Mouse (Mus musculus): ENCODE results near the gene Edrf1. TPM values are rescaled to one million over a fixed set of nuclear protein-coding genes. Genes with fewer than 3 reads are reported as not detected.
"Not testable (repeated sequence)": the region's sequence is repeated elsewhere in the genome, so short reads cannot be mapped to it uniquely, and the experiment has no call there.

Edrf1 gene
- total and polyA plus RNA-seq, 3 experiments, result 6.2 to 61.4 (median 36.3) TPM

DNA sequence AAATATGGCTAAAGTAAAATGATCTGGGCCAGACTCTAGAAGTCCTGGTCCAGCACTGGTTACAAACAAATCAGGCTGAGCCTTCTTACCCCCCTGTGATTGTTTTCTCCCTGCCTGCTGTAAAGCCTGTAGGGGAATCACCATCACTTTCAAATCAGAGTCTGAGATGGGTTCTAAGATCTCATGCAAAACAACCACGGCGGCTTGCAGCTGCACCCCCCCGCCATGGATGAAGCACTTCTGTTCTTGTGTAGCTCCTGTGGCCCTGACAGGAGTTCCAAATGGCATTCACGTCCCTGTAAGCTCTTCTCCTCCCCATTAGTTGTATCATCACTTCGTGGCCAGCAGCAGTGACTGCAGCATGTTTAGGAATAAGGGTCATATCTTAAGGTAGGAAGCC, 46.3 kb downstream of the Edrf1 start:
- H3K4me1 ChIP-seq (ENCODE audit: insufficient read depth, low read depth, low read length), result peaks cover 3% of the 10 kb centered on the region
- peaks cover 26% of the 10 kb centered on the region for H3K9me3 ChIP-seq (replicated peaks)
- TF ChIP-seq GATA2 (IDR thresholded peaks at IDR 0.05; ENCODE audit: borderline replicate concordance, low read depth, low read length), result no peak
- H3K36me3 ChIP-seq (replicated peaks), result peaks cover 33% of the 10 kb centered on the region
- ATAC-seq (ENCODE audit: extremely low read depth, insufficient number of reproducible peaks, low FRiP score, poor library complexity, severe bottlenecking) (no peak), DNase-seq (ENCODE audit: low spot score) (no peak)
- peaks cover 9% of the 10 kb centered on the region; the same call in 1 of the 2 replicates for H3K27me3 ChIP-seq (ENCODE audit: insufficient read depth, low read length)
- H3K4me3 ChIP-seq (ENCODE audit: low read depth, low read length), result no peak overlapping the region

- DNase-seq (ENCODE audit: low spot score) (no peak), ATAC-seq (ENCODE audit: extremely low read depth, insufficient number of reproducible peaks, low FRiP score, poor library complexity, severe bottlenecking) (0 out of 2 replicates have a peak, but pooled peaks have one; percentile 4)
- Histone ChIP-seq H3K27me3 (ENCODE audit: insufficient read depth, low read length) (peaks cover 9% of the 10 kb centered on the region; the same call in 1 of the 2 replicates), H3K4me1 (ENCODE audit: insufficient read depth, low read depth, low read length) (peaks cover 3% of the 10 kb centered on the region), H3K4me3 (ENCODE audit: low read depth, low read length) (no peak overlapping the region), H3K36me3 (replicated peaks) (peaks cover 38% of the 10 kb centered on the region), H3K9me3 (replicated peaks) (peaks cover 31% of the 10 kb centered on the region)
- TF ChIP-seq TAL1 (conservative IDR thresholded peaks at IDR 0.05; ENCODE audit: low read depth, low read length) (no peak), CTCF (IDR thresholded peaks at IDR 0.05; ENCODE audit: low read depth, low read length) (peak; percentile 50), POLR2AphosphoS5 (IDR thresholded peaks at IDR 0.05; ENCODE audit: insufficient replicate concordance, low read depth, low read length) (no peak)
Measured at GRCm38 (mm10) chr7:133684110-133684509, 46.8 kb downstream of the Edrf1 start.

- DNase-seq (ENCODE audit: low spot score), result no peak
- ATAC-seq (ENCODE audit: extremely low read depth, insufficient number of reproducible peaks, low FRiP score, poor library complexity, severe bottlenecking), result no peak
- H3K27me3 ChIP-seq (ENCODE audit: insufficient read depth, low read length), result peaks cover 7% of the 10 kb centered on the region; the same call in 1 of the 2 replicates
- H3K36me3 ChIP-seq (replicated peaks), result peaks cover 44% of the 10 kb centered on the region
- H3K9me3 ChIP-seq (replicated peaks), result peaks cover 37% of the 10 kb centered on the region
- H3K4me3 ChIP-seq (ENCODE audit: low read depth, low read length), result no peak overlapping the region
- H3K4me1 ChIP-seq (ENCODE audit: insufficient read depth, low read depth, low read length), result peaks cover 3% of the 10 kb centered on the region
- TF ChIP-seq CTCF (IDR thresholded peaks at IDR 0.05; ENCODE audit: low read depth, low read length) (no peak), TAL1 (conservative IDR thresholded peaks at IDR 0.05; ENCODE audit: low read depth, low read length) (no peak)
Measured at GRCm38 (mm10) chr7:133684701-133685100, 47.4 kb downstream of the Edrf1 start.

DNA sequence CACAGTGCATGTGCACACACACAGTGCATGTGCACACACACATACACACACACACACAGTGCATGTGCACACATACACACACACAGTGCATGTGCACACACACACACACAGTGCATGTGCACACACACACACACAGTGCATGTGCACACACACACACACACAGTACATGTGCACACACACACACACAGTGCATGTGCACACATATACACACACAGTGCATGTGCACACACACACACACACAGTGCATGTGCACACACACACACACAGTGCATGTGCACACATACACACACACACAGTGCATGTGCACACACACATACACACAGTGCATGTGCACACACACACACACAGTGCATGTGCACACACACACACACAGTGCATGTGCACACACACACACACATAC, 48.3 kb downstream of the Edrf1 start:
- not testable (repeated sequence) for H3K4me1 ChIP-seq (ENCODE audit: insufficient read depth, low read depth, low read length); ATAC-seq (ENCODE audit: extremely low read depth, insufficient number of reproducible peaks, low FRiP score, poor library complexity, severe bottlenecking); H3K27me3 ChIP-seq (ENCODE audit: insufficient read depth, low read length); DNase-seq (ENCODE audit: low spot score)
- TF ChIP-seq POLR2AphosphoS5 (IDR thresholded peaks at IDR 0.05; ENCODE audit: insufficient replicate concordance, low read depth, low read length), result peak; percentile 75; the same call in 1 of the 2 replicates
- peaks cover 42% of the 10 kb centered on the region for H3K9me3 ChIP-seq (replicated peaks)
- peak overlapping the region; percentile 34; the same call in 1 of the 2 replicates for H3K4me3 ChIP-seq (ENCODE audit: low read depth, low read length)
- peaks cover 54% of the 10 kb centered on the region for H3K36me3 ChIP-seq (replicated peaks)

DNA sequence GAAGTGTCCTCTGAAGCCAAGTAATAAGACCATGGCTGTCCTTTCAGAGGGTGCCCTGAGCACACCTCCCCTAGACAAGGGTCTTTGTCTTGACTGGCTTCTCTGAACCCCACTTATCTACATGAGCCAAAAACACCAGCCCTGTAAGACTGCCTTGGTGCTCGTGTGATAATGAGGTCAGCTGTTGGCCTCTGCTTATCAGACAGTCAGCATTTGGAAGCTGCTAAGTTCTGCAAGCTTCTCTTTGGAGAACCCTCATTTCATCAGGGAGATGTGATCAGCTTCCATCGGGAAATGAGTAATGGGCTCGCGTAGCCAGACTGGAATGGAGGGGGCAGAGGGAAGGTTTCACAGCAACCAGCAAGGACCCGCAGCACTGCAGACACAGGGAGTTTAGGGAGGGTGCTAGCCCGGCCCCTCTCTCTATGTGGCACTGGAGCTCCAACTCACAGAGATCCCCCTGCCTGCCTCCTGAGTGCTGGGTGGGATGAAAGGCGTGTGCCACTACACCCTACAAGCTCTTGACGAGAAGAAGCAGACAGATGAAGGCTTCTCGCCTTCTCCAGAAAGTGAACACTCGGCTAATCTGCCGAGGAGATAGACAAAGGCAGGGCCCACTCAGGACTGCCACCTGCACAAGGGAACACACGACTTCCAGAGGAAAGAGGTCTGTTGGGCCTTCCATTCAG, 60.8 kb downstream of the Edrf1 start:
- peak; percentile 93 for TF ChIP-seq TAL1 (conservative IDR thresholded peaks at IDR 0.05; ENCODE audit: low read depth, low read length)
- TF ChIP-seq POLR2AphosphoS5 (IDR thresholded peaks at IDR 0.05; ENCODE audit: insufficient replicate concordance, low read depth, low read length), result no peak
- 0 out of 2 replicates have a peak, but pooled peaks have one; percentile 21 for TF ChIP-seq GATA2 (IDR thresholded peaks at IDR 0.05; ENCODE audit: borderline replicate concordance, low read depth, low read length)
- TF ChIP-seq CTCF (IDR thresholded peaks at IDR 0.05; ENCODE audit: low read depth, low read length), result no peak
- no peaks in the 10 kb centered on the region for H3K9me3 ChIP-seq (replicated peaks)
- H3K4me1 ChIP-seq (ENCODE audit: insufficient read depth, low read depth, low read length), result peaks cover 75% of the 10 kb centered on the region
- H3K4me3 ChIP-seq (ENCODE audit: low read depth, low read length), result peak overlapping the region; percentile 60; the same call in 1 of the 2 replicates
- no peaks in the 10 kb centered on the region for H3K27me3 ChIP-seq (ENCODE audit: insufficient read depth, low read length)
- DNase-seq (ENCODE audit: low spot score) (peak; percentile 79), ATAC-seq (ENCODE audit: extremely low read depth, insufficient number of reproducible peaks, low FRiP score, poor library complexity, severe bottlenecking) (peak; percentile 83)
- peaks cover 62% of the 10 kb centered on the region for H3K36me3 ChIP-seq (replicated peaks)

DNA sequence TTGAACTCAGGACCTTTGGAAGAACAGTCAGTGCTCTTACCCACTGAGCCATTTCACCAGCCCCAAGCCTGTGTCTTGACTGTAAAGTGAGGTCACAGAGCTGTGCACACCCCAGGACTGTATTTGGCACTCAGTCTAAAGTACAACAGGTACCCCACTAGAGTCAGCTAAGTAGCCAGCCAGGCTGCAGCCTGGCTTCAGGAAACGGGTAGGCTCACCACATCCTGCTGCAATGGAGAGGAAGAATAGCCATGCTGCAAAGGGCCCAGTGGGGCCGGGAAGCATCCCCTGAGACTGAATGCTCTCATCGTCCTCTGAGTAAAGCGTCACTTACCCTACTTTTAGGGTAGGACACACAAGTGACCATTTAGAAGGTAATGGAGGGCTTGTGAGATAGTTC, 62.5 kb downstream of the Edrf1 start:
- Histone ChIP-seq H3K4me1 (ENCODE audit: insufficient read depth, low read depth, low read length) (peaks cover 86% of the 10 kb centered on the region), H3K9me3 (replicated peaks) (no peaks in the 10 kb centered on the region), H3K36me3 (replicated peaks) (peaks cover 64% of the 10 kb centered on the region), H3K4me3 (ENCODE audit: low read depth, low read length) (no peak overlapping the region; the same call in 1 of the 2 replicates), H3K27me3 (ENCODE audit: insufficient read depth, low read length) (no peaks in the 10 kb centered on the region)
- TF ChIP-seq TAL1 (conservative IDR thresholded peaks at IDR 0.05; ENCODE audit: low read depth, low read length), result no peak
- DNase-seq (ENCODE audit: low spot score) (no peak), ATAC-seq (ENCODE audit: extremely low read depth, insufficient number of reproducible peaks, low FRiP score, poor library complexity, severe bottlenecking) (no peak)

- Histone ChIP-seq H3K4me3 (ENCODE audit: low read depth, low read length) (peak overlapping the region; percentile 46; the same call in 1 of the 2 replicates), H3K27me3 (ENCODE audit: insufficient read depth, low read length) (no peaks in the 10 kb centered on the region), H3K36me3 (replicated peaks) (peaks cover 67% of the 10 kb centered on the region), H3K4me1 (ENCODE audit: insufficient read depth, low read depth, low read length) (peaks cover 79% of the 10 kb centered on the region), H3K9me3 (replicated peaks) (no peaks in the 10 kb centered on the region)
- no peak for ATAC-seq (ENCODE audit: extremely low read depth, insufficient number of reproducible peaks, low FRiP score, poor library complexity, severe bottlenecking)
- TF ChIP-seq POLR2AphosphoS5 (IDR thresholded peaks at IDR 0.05; ENCODE audit: insufficient replicate concordance, low read depth, low read length) (no peak), GATA1 (IDR thresholded peaks at IDR 0.05; ENCODE audit: borderline replicate concordance, low read length) (no peak), CTCF (IDR thresholded peaks at IDR 0.05; ENCODE audit: low read depth, low read length) (no peak), TAL1 (conservative IDR thresholded peaks at IDR 0.05; ENCODE audit: low read depth, low read length) (no peak), GATA2 (IDR thresholded peaks at IDR 0.05; ENCODE audit: borderline replicate concordance, low read depth, low read length) (no peak)
- no peak for DNase-seq (ENCODE audit: low spot score)
Measured at GRCm38 (mm10) chr7:133701366-133701765, 64.0 kb downstream of the Edrf1 start.
